Comparison of ENCODE assay signal across 14 mouse cellular contexts in the genomic region with DNA sequence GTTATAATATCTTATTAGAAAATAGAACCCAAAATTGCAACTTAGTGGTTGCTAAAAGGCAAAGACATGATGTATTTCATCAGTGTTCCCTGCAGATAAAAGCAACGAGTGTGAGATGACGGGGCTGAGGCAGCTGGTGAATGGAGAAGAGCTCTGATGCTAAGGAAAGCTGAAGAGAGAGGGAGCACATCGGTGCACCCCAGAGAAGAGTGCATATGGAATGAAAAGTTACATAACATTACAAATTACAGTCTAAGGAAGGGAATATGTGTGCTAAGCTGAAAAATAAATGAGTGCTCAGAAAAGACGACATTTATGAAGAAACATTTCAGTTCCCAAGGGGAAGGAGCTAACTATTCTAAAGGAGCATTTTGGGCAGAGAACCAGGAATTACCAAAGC.
"Had no signal": no experiment of that assay in that cellular context is flagged by ENCODE, and none has a peak within 500 bp of the region (broad histone marks: within the 10 kb centered on the region; RNA-seq: fewer than 3 reads in every experiment).

No protein-coding gene starts in this region.

- H3K4me3 ChIP-seq: intestine, embryonic 15.5 days; limb, embryonic 13.5 days; midbrain, embryonic 12.5 days; neural tube, embryonic 13.5 days had no signal

- ATAC-seq: intestine, embryonic 15.5 days; midbrain, embryonic 16.5 days had no signal

- DNase-seq: kidney, adult 18-20 months; kidney, postnatal 10 days; kidney, postnatal 4 days; lung, adult 18-20 months; retina, postnatal 1 day; spleen, adult 18-20 months; thymus, adult 18-20 months; thymus, postnatal 14 days had no signal

- H3K27ac ChIP-seq: intestine, embryonic 15.5 days; limb, embryonic 13.5 days; liver, embryonic 14.5 days; midbrain, embryonic 12.5 days; neural tube, embryonic 13.5 days had no signal
